Mouse (Mus musculus): ENCODE measurements around the gene Pcdh15. TPM values are rescaled to one million over a fixed set of nuclear protein-coding genes. Genes with fewer than 3 reads are reported as not detected.

Pcdh15 gene
- polyA plus RNA-seq, 1 experiment from 2014 or later: 0.41 TPM

DNA sequence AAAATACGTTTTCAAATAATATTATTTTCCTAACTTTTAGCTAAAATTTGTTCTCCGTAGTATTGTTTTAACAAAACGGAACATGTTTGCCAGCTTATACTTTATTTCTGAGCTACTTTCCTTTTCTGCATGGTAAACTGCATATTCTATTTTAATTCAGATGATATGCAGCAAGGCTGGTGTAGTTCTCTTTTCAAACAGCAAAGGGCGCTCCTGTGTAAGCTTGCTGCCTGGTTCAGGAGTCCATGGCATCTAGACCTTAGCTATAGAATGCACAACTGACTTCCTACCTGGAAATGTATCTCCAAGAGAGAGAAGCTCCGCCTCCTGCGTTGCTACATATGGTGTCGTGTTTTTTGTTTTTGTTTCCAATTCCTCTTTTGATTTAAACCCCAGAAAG is 465.1 kb downstream of the Pcdh15 start:
- CTCF ChIA-PET: interaction anchor here (0.6 to 1.8 kb wide), 2 partner anchors 11 to 1289 kb away, joined by 3 to 8 read pairs; no protein-coding TSS in a partner anchor
- in situ Hi-C loops (cut with MboI; ENCODE audit: low pct_unique_long_range_greater_than_20kb): no loop called here
- ATAC-seq: no peak
- no peaks in the 10 kb centered on the region for H3K27me3 ChIP-seq
- TF ChIP-seq CTCF (IDR thresholded peaks at IDR 0.05): peak; percentile 31
- no peak for DNase-seq (ENCODE audit: low read depth, low spot score)
- POLR2A ChIA-PET: no interaction called here

DNA sequence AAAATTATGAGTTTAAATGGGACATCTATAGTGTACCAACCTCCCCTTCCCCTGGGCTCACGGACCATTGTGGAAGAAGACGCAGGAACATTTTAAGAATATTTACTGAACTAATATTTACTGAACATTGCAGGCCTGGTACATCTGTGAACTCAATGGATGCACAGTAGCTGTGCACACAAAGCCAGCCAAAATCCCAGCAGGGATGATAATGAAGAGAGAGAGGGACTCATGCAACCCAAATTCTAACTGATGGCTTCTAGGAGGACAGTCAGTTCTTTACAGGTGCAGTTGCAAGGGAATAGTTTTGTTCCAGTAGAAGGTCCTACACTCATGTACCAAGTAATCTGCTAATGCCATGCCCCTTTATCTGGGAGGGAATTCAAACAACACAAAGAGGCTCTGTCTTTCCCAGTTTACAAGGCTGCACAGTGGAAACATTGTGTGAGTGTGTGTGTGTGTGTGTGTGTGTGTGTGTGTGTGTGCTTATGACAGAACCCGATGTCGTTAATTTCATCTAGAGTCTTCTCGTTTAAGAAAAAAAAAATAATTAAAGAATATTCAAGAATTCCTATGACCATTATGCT is 475.7 kb downstream of the Pcdh15 start:
- in situ Hi-C loops (cut with MboI; ENCODE audit: low pct_unique_long_range_greater_than_20kb): no loop called here
- POLR2A ChIA-PET: no interaction called here
- no peak for TF ChIP-seq CTCF (IDR thresholded peaks at IDR 0.05)
- H3K27me3 ChIP-seq: no peaks in the 10 kb centered on the region
- ATAC-seq (no peak), DNase-seq (ENCODE audit: low read depth, low spot score) (no peak)
- CTCF ChIA-PET: no interaction called here

DNA sequence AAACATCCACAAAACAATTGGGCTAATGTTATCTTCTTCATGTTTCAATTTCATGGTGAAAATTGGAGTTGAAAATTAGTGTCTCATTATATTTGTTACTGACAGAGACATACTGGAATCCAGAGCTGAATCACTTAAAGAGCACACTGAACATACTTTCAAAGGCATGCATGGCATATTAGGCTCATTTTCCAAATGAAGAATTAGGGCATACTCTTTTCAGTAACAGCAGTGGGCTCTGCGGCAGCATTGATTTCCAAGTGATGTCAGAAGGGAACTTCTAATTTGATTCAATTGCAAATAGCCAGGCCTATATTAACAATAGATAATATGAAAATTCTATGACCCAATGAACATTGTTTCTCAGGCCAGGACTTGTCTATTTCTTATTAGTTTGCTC is 568.4 kb downstream of the Pcdh15 start:
- ATAC-seq (no peak), DNase-seq (ENCODE audit: low read depth, low spot score) (no peak)
- in situ Hi-C loops (cut with MboI; ENCODE audit: low pct_unique_long_range_greater_than_20kb): no loop called here
- ChIA-PET CTCF (no interaction called here), POLR2A (no interaction called here)
- no peak for TF ChIP-seq CTCF (IDR thresholded peaks at IDR 0.05)
- H3K27me3 ChIP-seq: no peaks in the 10 kb centered on the region

DNA sequence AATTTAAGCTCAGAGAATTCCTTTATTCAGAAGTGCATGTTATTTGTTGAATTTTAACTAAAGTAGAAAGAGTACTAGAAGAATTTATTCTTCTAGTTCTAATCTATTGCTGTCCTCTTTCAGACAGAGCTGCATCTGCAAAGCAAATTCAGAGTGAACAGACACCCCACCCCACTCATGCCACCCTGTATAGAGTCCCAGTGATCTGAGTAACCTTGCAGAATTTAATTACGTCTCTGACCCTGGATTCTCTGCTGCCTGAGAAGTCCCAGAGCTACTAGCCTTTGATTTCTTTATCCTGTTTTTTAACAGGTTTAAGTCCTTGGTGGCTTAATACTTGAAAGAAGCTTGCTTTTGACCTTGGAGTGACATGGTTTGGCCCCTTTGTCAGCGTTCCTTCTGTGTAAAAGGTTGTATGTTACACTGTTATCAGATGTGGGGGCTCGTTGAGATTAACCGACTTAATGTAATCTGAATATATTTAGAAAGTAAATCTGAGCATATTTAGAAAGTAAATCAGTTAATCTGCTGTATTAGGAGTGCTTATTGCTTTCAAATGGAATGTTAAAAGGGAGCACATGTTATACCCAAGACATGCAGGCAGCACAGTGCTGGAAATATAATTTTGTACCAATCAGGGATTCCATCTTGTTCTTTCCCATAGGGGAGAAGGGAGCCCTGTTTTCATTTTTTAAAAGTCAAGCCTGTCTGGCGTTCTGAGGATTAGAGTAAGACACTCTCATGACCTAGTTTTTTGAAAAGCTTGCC is 601.6 kb downstream of the Pcdh15 start:
- ATAC-seq (no peak), DNase-seq (ENCODE audit: low read depth, low spot score) (no peak)
- no peaks in the 10 kb centered on the region for H3K27me3 ChIP-seq
- CTCF ChIA-PET: no interaction called here
- no peak for TF ChIP-seq CTCF (IDR thresholded peaks at IDR 0.05)
- in situ Hi-C loops (cut with MboI; ENCODE audit: low pct_unique_long_range_greater_than_20kb): no loop called here
- POLR2A ChIA-PET: no interaction called here

DNA sequence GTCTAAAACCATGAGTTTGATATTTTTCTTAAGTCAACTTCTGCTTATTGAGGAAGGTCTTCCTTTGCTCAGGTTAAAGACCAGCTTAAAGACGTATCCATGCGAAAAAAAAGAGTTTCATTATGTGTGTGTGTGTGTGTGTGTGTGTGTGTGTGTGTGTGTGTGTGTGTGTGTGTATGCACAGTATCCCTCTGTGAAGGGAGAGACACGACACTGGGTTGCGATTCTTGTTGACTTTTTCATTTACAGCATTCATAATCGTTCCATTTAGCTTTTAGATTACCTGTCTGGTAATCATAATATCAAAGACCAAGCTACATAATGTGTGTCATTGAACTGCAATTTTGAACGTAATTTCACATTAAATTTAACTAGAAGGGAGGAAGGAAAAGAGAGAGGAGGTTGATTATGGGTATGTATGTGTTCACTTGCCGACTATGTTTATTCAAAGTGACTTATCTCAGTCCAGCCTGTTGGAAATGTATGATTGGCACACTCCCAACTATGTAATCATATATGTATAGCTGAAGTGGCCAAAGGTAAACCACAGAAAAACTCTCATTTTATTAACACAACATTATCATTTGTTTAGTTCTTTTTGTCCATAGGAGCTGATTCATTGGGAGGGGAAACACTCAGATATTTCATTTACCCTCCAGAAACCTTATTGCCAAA is 626.6 kb downstream of the Pcdh15 start:
- ChIA-PET POLR2A (no interaction called here), CTCF (no interaction called here)
- TF ChIP-seq CTCF (IDR thresholded peaks at IDR 0.05): no peak
- DNase-seq (ENCODE audit: low read depth, low spot score) (no peak), ATAC-seq (no peak)
- no peaks in the 10 kb centered on the region for H3K27me3 ChIP-seq
- in situ Hi-C loops (cut with MboI; ENCODE audit: low pct_unique_long_range_greater_than_20kb): no loop called here

DNA sequence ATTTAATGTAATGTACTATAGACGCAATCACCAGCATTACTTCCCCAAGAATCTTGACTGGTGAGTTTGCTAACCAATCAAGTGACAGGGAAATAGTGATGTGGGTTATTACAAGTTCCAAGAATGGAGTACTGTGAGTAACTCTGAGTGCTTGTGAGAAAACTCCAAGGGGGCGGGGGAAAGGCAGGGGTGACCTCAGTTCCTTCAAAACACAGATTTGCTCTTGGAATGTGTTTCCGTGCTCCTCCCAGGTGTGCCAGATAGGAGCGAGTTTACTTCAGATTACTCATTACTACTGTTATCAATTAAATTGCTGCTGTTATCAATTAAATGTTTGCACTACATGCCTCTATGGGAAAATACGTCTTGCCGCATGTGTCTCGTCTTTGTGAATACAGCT is 634.1 kb downstream of the Pcdh15 start:
- ATAC-seq (no peak), DNase-seq (ENCODE audit: low read depth, low spot score) (no peak)
- ChIA-PET POLR2A (no interaction called here), CTCF (no interaction called here)
- in situ Hi-C loops (cut with MboI; ENCODE audit: low pct_unique_long_range_greater_than_20kb): no loop called here
- H3K27me3 ChIP-seq: no peaks in the 10 kb centered on the region
- no peak for TF ChIP-seq CTCF (IDR thresholded peaks at IDR 0.05)

DNA sequence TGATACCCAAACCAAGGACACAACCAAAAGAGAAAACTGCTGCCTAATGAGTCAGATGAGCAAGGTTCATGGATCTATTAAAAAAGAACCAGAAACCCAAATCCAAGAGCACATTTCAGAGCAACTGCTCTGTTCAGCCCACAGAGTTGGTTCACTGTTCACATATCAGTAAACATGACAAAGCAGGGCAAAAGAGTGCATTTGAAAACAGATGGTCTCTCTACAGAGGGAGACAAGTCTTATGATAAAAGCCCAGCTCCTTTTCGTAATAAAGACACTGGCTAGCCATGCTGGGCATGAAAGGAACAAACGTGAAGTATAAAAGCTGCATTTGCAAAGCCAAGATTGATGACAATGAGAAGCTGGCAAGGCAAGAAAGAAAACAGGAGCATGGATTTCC is 649.9 kb downstream of the Pcdh15 start:
- POLR2A ChIA-PET: no interaction called here
- TF ChIP-seq CTCF (IDR thresholded peaks at IDR 0.05): no peak
- H3K27me3 ChIP-seq: no peaks in the 10 kb centered on the region
- CTCF ChIA-PET: no interaction called here
- ATAC-seq: no peak
- in situ Hi-C loops (cut with MboI; ENCODE audit: low pct_unique_long_range_greater_than_20kb): no loop called here
- DNase-seq (ENCODE audit: low read depth, low spot score): no peak

DNA sequence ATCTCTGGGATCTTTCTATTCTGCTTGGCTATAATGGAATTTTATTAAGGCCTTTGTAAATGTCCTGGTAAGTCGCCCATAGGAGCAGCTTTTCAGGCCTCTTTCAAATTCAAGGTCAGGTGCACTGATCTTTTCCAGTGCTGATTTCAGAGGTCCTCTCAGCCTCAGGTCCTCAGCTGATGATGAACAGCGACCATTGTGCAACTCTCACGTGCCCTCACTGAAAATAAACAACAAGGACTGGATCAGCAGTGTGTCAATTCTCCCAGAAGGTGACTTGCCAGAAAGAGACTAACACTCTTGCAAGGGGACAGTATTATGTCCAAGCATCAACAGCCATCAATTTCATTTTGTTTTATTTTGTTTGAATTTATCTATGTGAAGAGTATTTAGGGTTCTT is 654.7 kb downstream of the Pcdh15 start:
- CTCF ChIA-PET: no interaction called here
- DNase-seq (ENCODE audit: low read depth, low spot score): no peak

DNA sequence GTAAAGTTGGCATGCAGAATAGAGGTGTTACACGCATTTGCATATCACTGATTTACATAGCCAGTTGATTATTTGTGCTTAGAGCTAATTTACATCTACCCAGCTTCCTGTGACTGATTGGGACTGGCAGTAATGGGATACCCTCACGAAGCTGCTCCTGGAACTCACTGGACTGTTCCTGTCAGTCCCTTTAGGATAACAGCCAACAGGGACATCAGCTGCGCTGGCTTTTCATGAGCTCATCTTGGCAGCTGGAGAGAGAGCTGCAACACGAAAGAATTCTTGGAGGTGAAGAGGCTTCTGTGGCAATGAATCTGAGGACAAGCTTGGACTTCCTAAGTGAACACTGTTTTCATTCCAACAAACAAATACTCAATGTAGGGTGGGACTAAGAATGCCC is 683.8 kb downstream of the Pcdh15 start:
- no peaks in the 10 kb centered on the region for H3K27me3 ChIP-seq
- in situ Hi-C loops (cut with MboI; ENCODE audit: low pct_unique_long_range_greater_than_20kb): no loop called here
- DNase-seq (ENCODE audit: low read depth, low spot score) (no peak), ATAC-seq (no peak)
- no peak for TF ChIP-seq CTCF (IDR thresholded peaks at IDR 0.05)
- ChIA-PET POLR2A (no interaction called here), CTCF (no interaction called here)

More for the DNA sequence above, 654.7 kb downstream of the Pcdh15 start:
- in situ Hi-C loops (cut with MboI; ENCODE audit: low pct_unique_long_range_greater_than_20kb): no loop called here
- no peak for ATAC-seq
- TF ChIP-seq CTCF (IDR thresholded peaks at IDR 0.05): no peak
- no peaks in the 10 kb centered on the region for H3K27me3 ChIP-seq
- POLR2A ChIA-PET: no interaction called here

DNA sequence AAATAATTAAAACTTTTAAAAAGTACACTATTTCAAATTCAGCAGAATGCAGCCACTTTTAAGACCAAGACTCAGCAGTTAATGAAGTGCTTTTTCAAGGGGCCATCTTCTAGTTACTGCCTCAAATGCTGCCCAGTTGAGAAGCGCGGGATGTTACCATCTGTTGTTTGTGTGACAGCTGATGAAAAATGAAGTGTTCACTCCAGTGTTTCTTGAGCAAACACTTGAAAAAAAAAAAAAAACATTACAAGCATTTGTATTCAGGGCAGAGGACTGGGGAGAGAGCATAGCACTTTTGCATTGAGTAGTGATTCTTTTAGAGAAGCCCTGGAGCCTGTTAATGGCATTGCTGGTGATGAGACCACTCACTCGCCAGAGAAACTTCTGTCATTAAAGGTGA is 689.0 kb downstream of the Pcdh15 start:
- TF ChIP-seq CTCF (IDR thresholded peaks at IDR 0.05): no peak
- DNase-seq (ENCODE audit: low read depth, low spot score) (no peak), ATAC-seq (no peak)
- ChIA-PET POLR2A (no interaction called here), CTCF (no interaction called here)
- no peaks in the 10 kb centered on the region for H3K27me3 ChIP-seq
- in situ Hi-C loops (cut with MboI; ENCODE audit: low pct_unique_long_range_greater_than_20kb): no loop called here

DNA sequence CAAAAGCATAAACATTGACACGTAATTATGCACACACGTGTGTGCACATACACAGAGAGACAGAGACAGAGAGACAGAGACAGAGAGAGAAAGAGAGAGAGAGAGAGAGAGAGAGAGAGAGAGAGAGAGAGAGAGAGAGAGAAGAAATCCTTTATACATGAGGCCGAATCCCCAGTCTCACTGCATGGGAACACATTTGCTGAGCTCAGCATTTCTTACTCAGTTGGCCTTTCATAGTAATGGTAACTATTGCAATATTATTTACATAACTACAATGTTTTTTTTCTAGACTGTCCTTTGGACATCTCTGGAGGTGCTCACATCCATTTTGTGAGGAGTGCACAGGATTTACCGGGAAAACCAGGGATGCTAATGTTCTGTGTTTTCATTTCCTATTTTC is 705.9 kb downstream of the Pcdh15 start:
- DNase-seq (ENCODE audit: low read depth, low spot score) (no peak), ATAC-seq (no peak)
- H3K27me3 ChIP-seq: no peaks in the 10 kb centered on the region
- POLR2A ChIA-PET: no interaction called here
- no peak for TF ChIP-seq CTCF (IDR thresholded peaks at IDR 0.05)
- in situ Hi-C loops (cut with MboI; ENCODE audit: low pct_unique_long_range_greater_than_20kb): no loop called here
- CTCF ChIA-PET: no interaction called here
